Mouse (Mus musculus) heart, postnatal 36 days (tissue): ENCODE results near the gene Hspbp1. TPM values are rescaled to one million over a fixed set of nuclear protein-coding genes. Genes with fewer than 3 reads are reported as not detected.

ENCODE experiments used
- DNase-seq, 2 experiments: peaks; one replicate each; pipeline ENCODE4 v3.0.0; 2021 to 2022
- intact Hi-C: fragments of 180-260 bp; cut with DNase I; formaldehyde crosslinking; loops from one replicate; pipeline ENCODE4 v1.15.1; 2025
- total RNA-seq, 2 experiments: library from RNA; stranded (reverse); gene quantifications; 2 replicates each; pipeline ENCODE4 v1.2.3; 2021

Hspbp1 gene
- total RNA-seq, 2 experiments from 2014 or later: 27.2 to 34.7 TPM

DNA sequence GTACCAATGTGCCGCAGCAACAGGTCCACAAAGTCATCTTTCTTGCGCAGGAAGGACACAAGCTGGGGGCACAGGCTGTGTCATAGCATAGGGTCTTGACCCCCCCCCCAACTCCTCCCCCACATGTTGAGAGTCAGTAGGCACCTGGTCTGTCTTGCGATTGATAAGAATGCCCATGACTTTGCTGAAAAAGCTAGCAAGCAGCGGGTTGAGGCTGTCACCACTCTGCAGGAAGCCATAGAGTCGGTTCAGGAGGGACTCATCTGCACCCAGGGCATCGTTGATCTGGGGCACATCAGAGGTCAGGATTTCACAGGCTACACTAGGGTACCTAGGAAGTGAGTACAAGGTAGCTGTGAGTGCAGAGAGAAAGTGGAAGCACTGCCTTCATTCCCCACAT, 41.6 kb downstream of the Hspbp1 start:
- DNase-seq: no peak
- intact Hi-C loops: no loop called here

DNA sequence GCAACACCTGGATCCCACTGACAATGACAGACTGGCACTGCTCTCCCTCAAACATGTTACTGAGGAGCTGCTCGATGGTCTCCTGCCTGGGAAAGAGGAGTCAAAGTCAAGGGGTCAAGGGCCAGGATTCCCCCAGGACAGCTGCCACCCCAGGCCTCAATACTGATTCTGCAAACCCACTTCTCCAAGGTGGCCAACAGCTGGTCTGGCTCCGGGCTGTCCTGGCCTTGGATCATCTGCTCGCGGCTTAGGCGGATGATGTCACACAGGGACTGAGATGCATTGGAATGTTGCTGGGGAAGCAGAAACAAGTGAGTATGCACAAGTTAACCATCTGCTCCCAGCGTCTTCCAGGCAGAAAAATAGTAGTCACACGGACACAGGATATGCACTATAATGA, 42.9 kb downstream of the Hspbp1 start:
- DNase-seq: no peak
- intact Hi-C loops: no loop called here

DNA sequence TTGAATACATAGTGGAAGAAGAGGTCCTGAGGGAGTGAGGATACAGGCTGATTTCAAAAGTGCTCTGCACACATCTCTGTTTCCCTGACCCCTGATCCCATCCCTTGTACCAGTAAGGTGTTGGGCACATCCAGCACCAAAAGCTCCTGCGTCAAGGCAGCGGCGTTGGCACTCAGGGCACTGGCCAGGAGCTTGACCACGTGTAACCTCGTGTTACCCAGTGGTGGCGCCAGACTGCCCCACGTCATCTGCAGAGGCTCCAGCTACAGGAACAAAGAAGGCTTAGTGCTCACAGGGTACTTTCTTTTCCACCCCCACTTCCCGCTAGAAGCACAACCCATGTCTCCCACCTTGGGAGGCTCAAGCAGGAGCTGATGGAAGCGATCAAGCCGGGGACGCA, 43.7 kb downstream of the Hspbp1 start:
- no peak for DNase-seq
- intact Hi-C loops: no loop called here

DNA sequence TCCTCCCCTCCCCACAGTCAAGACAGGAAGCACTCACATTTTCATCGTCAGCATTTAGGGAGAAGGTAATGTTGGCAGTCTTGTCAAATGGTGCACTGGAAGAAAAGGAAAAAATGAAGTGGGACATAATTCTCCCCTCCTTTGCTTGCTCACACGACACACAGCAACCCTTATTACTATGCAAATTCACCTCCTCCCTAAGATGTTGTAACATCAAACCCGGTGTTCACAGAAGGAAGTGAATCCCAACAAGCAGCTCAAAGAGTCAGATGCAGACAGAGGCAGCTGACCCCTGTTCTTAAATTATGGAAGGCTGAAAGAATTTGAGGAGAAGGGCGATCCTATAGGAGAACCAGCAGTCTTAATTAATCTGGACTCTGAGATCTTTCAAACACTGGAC, 48.7 kb downstream of the Hspbp1 start:
- intact Hi-C loops: no loop called here

DNA sequence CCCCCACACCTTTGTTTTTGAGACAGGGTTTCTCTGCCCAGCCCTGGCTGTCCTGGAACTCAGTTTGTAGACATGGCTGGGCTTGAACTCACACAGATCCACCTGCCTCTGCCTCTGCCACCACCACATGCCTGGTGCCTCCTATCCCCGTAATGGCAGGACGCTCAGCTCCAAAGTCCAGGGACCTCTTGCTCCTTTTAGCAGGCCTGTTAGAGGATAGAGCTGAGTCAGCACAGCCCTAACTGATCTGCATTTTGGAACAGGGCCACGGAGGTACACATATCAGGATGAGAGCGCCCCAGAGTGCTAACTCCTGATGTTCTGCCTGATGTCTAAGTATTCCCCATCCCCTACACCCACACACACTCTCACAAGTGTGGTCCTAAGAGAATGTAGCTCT, 53.8 kb downstream of the Hspbp1 start, which contains the start of gene Tmem86b:
Gene Tmem86b (minus strand): TSS at position 392 of the 400 bp plus-strand sequence.
- DNase-seq: no peak
- intact Hi-C loops: no loop called here

More for the DNA sequence above, 48.7 kb downstream of the Hspbp1 start:
- no peak for DNase-seq

DNA sequence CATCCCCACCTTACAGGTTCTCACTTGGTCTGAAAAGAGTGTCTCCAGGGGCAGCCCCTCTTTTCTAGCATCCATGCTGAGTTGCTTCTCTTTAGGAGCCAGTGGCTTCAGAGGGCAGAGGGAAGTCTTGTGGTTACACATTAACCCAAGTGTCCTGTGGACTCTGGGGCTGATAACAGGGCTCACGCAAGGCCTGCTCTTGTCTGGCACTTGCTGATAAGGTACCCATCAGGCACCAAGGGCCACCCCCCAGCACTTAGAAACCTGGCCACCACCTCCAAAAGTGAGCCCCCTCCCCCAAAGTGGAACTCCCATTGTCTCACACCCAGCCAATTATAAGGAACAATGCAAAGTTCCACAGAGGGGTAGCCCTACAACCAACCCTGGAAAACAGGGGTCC, 54.7 kb downstream of the Hspbp1 start:
- no peak for DNase-seq
- intact Hi-C loops: no loop called here

DNA sequence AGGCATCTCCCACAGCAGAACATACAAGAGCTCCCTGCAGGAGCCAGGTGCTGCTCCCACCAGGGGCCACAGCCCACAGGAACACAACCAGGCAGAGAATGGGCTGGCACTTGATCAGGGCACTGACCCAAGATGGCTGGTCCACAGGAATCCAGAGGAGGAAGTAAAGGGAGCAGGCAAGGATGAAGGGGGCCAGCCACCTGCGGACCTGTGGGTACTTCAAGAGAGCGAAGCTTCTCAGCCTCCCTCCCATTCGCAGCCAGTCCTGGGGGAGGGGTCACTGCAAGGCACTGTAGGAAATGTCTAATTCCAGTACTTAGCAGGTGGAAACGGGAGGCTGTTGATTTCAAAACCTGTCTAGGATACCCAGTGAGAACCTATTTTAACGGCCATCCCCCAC, 55.3 kb downstream of the Hspbp1 start:
- intact Hi-C loops: loop anchor here (10.0 kb wide), 1 partner anchor 315 kb away; no protein-coding TSS in a partner anchor
- DNase-seq: no peak

DNA sequence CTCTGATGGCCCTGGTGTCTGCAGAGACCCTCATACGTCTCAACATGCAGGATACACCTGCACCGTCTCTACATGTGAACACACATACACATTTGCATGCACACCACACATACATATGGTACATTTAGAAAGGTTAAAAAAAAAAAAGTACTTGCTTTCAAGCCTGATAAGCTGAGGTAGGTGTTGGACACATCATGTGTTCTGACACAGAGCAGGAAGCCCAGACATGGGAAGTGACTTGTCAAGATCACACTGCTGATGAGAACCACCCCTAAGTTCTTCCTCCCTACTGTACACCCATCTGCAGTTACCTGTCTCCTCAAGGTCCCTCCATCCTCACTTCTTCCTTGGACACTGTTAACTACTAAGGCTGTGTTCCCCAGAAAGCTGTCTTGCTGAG, 58.9 kb downstream of the Hspbp1 start:
- DNase-seq: no peak
- intact Hi-C loops: loop anchor here (2.0 to 10.0 kb wide), 2 partner anchors 181 to 319 kb away; no protein-coding TSS in a partner anchor

DNA sequence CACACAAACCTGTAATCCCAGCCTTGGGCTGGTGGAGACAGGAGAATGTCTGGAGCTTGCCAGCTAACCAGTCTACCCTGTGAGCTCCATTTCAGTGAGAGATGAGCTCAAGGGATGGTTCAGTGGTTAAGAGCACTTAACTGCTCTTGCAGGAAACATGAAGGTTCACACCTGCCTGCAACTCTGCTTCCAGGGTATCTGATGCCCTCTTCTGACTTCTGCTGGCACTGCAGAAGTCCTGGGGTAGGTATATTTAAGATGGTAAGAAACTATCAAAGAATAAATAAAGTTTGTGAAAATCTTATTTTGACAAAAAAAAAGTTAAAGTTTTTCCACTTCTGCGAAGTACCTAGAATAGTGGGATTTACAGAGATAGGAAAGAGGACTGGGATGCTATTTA, 60.5 kb downstream of the Hspbp1 start:
- intact Hi-C loops: loop anchor here (2.0 to 10.0 kb wide), 3 partner anchors 168 to 320 kb away; partner anchors contain the start of gene Rpl28
- no peak for DNase-seq

DNA sequence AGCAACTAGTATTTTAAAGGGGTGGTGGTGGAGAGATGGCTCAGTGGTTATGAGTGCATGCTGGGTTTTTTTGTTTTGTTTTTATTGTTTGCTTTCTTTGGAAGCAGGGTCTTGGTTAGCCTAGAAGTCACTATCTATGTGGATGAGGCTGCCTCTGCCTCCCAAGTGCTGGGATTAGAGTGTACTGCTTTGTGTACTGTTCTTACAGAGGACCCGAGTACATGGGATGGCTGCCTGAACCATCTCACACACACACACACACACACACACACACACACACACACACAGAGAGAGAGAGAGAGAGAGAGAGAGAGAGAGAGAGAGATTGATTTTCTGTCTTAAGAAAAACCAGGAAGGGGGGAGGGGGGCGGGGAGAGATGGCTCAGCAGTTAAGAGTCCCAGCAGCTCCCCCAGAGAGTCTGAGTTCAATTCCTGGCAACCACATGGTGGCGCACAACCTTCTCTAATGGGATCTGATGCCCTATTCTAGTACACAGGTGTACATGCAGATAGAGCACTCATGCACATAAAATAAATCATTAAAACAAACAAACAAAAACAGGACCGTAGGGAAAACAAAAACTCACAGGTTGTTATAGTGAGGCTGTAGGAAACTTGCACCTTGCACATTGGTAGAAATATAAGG, 61.2 kb downstream of the Hspbp1 start:
- DNase-seq: peak; percentile 29 to 62
- intact Hi-C loops: loop anchor here (2.0 to 10.0 kb wide), 3 partner anchors 169 to 321 kb away; partner anchors contain the start of gene Rpl28

DNA sequence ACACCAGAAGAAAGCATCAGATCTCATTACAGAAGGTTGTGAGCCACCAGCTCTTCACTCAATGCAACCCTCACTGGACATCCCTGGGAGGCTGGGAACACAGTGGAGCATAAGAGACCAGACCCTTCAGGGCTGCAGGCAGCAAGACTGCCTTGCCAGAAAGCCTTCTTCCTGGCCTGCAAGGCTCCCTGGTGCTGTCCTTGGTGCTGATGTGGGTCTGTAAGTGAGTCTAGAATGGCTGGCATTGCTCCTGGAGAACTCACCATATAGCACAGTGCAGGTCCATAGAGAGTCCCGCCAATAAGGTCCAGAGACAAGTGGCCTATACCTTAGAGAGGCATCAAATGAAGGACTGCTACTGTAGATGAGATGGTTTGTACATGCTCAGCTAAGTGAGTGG, 64.9 kb downstream of the Hspbp1 start:
- intact Hi-C loops: loop anchor here (5.0 to 10.0 kb wide), 2 partner anchors 172 to 325 kb away; partner anchors contain the start of gene Rpl28
- peak in 1 of 2 experiments; percentile 30 for DNase-seq

DNA sequence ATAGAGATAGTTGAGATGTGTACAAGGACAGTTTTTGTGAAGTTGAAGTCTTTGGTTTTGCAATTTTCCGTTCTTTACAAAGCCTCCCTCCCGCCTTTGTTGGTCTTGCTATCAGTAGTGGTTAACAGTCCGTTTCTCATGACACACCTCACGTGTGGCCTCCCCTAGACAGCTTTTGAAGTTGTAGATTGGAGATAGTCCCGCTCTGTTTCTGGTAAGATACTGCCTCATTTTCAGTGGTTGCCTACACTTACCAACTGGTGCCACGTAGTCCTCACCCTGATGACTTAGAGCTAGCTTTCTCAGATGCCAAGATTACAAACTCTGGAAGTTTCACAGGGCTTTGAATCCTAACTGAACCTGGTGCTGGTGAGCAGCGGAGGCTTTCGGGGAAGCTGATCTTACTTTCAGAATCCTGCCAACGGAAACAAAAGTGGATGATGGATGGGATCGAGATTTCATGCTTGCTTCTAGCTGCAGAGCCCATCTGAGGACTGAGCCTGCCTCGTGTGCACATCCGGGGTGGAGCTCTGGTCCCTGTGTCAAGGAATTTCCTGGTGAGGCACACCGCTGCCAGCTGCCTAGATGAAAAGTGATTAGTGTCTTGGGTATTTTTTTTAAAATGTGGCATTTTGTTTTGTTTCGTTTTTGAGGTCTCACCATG, 71.0 kb downstream of the Hspbp1 start:
- intact Hi-C loops: no loop called here
- no peak for DNase-seq

DNA sequence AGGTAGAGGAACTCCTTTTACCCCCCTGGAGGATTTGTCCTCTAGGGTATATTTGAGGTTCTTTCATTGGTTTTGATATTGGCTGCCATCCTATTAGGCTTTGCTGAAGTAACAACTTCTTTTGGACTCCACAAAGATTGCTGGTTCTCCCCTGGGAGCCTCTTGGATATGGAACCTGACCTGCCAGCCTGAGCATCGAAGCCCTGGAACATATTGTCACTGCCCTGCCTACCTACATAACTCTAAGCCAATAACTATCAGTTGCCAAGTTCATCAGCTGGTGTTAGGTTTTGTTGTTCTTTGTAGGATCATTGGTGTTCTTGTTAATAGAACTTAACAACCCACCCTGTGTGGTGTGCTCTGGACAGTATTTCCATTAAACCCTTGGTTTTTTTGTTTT, 71.9 kb downstream of the Hspbp1 start:
- intact Hi-C loops: no loop called here
- DNase-seq: no peak

DNA sequence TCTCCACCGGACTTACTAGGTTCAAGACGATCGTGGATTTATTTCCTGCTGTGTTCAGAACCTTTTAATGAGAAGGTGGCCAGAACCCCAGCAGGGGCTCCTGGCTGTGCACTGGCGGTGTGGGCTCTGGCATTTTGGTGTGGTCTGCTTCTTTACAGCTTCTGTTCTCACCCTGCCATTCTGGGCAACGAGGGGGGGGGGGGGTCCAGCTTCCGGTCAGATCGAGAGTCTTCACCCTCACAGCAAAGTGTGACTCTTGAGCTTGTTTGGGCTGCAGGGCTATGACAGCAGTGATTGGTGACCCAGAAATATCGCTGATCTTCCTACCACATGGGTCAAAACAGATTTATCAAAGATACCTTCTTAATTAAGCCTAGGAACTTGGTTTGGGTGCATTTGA, 72.5 kb downstream of the Hspbp1 start:
- no peak for DNase-seq
- intact Hi-C loops: no loop called here

DNA sequence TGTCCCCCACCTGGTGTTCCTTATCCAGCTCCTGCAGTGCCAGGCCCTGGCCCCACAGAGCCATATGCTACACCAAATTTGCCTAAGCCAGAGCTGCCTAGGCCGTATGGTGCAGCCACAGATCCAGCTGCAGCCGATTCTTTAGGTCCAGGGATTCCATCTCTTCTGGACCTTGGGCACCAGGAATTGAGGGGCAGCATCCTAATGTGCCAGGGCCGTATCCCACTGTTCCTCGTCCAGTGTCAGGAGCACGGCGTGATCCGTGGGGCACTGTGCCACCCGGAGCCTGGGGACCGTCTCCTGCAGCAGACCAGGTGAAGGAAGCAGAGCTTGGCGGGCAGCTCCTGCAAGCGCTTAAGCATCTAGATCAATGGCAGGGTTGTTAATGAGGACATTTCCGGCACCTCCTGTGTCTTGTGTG, 72.9 kb downstream of the Hspbp1 start:
- intact Hi-C loops: no loop called here
- no peak for DNase-seq

DNA sequence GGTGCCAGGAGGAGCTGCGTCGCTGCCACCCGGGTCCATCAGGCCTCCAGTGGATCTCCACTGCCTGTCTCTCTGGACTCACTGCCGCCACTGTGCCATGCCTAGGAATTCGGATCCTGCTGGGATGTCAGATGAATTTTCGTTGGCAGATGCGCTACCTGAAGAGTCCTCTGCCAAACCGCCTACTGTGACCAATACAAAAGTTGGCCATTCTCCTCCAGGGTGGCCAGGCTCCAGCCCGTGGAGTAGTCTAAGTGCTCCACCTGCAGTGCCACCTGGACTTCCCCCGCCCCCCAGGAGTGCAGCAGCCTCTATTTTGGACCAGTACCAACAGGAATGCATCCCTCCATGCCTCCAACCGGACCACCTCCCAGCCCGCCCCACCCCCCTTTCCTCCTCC, 73.4 kb downstream of the Hspbp1 start:
- intact Hi-C loops: no loop called here
- DNase-seq: no peak

Other genes with a start within 250 kb of the Hspbp1 start
- gene Rdh13, start 239.4 kb downstream of the Hspbp1 start, total RNA-seq: 10 to 100 TPM; 24.6 to 31.3 TPM
- 1 to 10 TPM; 1.5 to 3.5 TPM for gene Eps8l1, start 224.4 kb downstream of the Hspbp1 start, total RNA-seq
- 10 to 100 TPM; 59.7 to 62.2 TPM for gene Ppp1r12c, start 183.4 kb downstream of the Hspbp1 start, total RNA-seq
- 10 to 100 TPM; 20.0 to 21.3 TPM for gene Tnnt1, start 168.7 kb downstream of the Hspbp1 start, total RNA-seq
- gene Tnni3, start 160.8 kb downstream of the Hspbp1 start, total RNA-seq: over 10,000 TPM in 1 of 2 experiments, 1,000 to 10,000 TPM in 1; 9,756 to 10,673 TPM
- gene Dnaaf3, start 152.6 kb downstream of the Hspbp1 start, total RNA-seq: 1 to 10 TPM; 2.0 to 3.0 TPM
- under 1 TPM; 0.54 to 0.89 TPM for gene Syt5, start 137.5 kb downstream of the Hspbp1 start, total RNA-seq
- gene Ptprh, start 81.0 kb downstream of the Hspbp1 start, total RNA-seq: not detected
- 1 to 10 TPM; 4.2 to 5.1 TPM for gene Tmem86b, start 53.6 kb downstream of the Hspbp1 start, total RNA-seq
- 10 to 100 TPM; 72.1 to 73.7 TPM for gene Ppp6r1, start 26.0 kb downstream of the Hspbp1 start, total RNA-seq
- gene Brsk1, start 5.5 kb upstream of the Hspbp1 start, total RNA-seq: 1 to 10 TPM; 1.2 TPM
- under 1 TPM; 0.11 to 0.30 TPM for gene Tmem150b, start 40.2 kb upstream of the Hspbp1 start, total RNA-seq
- 10 to 100 TPM; 14.8 to 15.9 TPM for gene Kmt5c, start 55.0 kb upstream of the Hspbp1 start, total RNA-seq
- gene Cox6b2, start 68.0 kb upstream of the Hspbp1 start, total RNA-seq: 1 to 10 TPM; 1.9 to 2.3 TPM
- not detected for gene Fam71e2, start 86.2 kb upstream of the Hspbp1 start, total RNA-seq
- not detected for gene Il11, start 97.8 kb upstream of the Hspbp1 start, total RNA-seq
- not detected for gene Tmem190, start 97.9 kb upstream of the Hspbp1 start, total RNA-seq
- gene Tmem238, start 104.6 kb upstream of the Hspbp1 start, total RNA-seq: 1 to 10 TPM; 4.4 to 5.7 TPM
- gene Rpl28, start 107.8 kb upstream of the Hspbp1 start, total RNA-seq: 100 to 1,000 TPM; 515 to 545 TPM
- 10 to 100 TPM; 89.8 to 95.7 TPM for gene Ube2s, start 127.5 kb upstream of the Hspbp1 start, total RNA-seq
- gene Shisa7, start 159.6 kb upstream of the Hspbp1 start, total RNA-seq: not detected
- gene Isoc2b, start 185.2 kb upstream of the Hspbp1 start, total RNA-seq: 1 to 10 TPM; 3.9 to 4.6 TPM
- 10 to 100 TPM; 45.4 to 48.8 TPM for gene Isoc2a, start 192.1 kb upstream of the Hspbp1 start, total RNA-seq
- gene Gm36210, start 221.4 kb upstream of the Hspbp1 start, total RNA-seq: not detected
- gene Zfp628, start 230.1 kb upstream of the Hspbp1 start, total RNA-seq: 1 to 10 TPM; 7.2 to 9.2 TPM
- gene Nat14, start 237.0 kb upstream of the Hspbp1 start, total RNA-seq: 1 to 10 TPM; 4.3 to 5.1 TPM
- 1 to 10 TPM; 3.9 to 4.1 TPM for gene Ssc5d, start 240.7 kb upstream of the Hspbp1 start, total RNA-seq